Mouse (Mus musculus): ENCODE measurements at regions not wholly inside any gene's neighbourhood (a gene's known extent, or its start where the extent isn't known, plus 50 kb on each side); places are given as distances from the start of the nearest gene placed in this dataset.

GRCm38 (mm10) chr1:41121636-41122175 lies 316.3 kb downstream of the Tmem182 start:
- TF ChIP-seq CTCF (IDR thresholded peaks at IDR 0.05; ENCODE audit: borderline replicate concordance, insufficient read depth, low read depth, low read length) (no peak), POLR2A (IDR thresholded peaks at IDR 0.05; ENCODE audit: borderline replicate concordance, insufficient read depth, low read length) (no peak)
